Mouse (Mus musculus): ENCODE data around the gene Tmigd3.

DNA sequence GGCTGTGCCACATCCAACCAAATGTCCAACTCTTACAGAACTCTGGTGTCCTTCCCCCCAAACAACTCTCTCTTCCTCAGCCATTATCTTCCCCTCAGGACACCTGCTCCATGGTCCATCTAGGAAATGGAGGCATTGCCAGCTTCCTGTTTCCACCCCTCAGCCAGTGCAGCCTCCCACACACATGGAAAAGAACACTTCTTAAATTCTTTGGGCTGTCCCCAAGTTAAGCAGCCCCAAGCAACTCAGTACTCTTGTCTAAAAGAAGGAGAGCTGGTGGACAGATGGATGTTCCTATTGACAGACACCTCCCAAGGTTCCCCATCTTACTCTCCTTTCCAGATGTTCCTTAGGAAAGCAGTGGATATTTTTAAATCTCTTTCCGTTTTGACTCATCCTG lies 6.6 kb upstream of the Tmigd3 start:
- no peak for TF ChIP-seq EP300 (optimal IDR thresholded peaks at IDR 0.05)
- no peak for TF ChIP-seq CTCF (IDR thresholded peaks at IDR 0.05; ENCODE audit: low read depth)
